24 mouse cellular contexts compared by ENCODE assay signal in the genomic region with DNA sequence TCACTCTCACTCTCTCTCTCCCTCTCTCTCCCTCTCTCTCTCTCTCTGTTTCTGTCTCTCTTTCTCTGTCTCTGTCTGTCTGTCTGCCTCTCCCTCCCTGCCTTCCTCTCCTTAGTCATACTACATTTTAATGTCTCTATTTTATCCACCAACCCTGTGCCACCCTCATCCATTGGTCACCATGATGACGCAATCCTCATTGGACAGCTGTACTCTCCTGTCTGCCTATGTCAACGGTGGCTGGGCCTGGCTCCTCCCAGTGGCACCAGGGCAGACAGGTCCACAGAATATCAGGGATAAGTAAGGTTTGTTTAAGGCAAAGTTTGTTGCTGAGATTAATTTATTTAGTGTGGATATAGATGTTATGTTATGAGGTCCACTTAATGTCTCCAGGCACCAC.
DNase-seq lines count a peak whose midpoint lies in the region; ATAC-seq and TF ChIP-seq lines count a peak whose summit lies in the region.
"Had no signal": no experiment of that assay in that cellular context is flagged by ENCODE, and none has a peak within 500 bp of the region (broad histone marks: within the 10 kb centered on the region; RNA-seq: fewer than 3 reads in every experiment).

No protein-coding gene starts in this region.

- no peak overlapping the region for H3K27ac ChIP-seq in liver, embryonic 16.5 days (ENCODE audit: low read length)
- H3K27ac ChIP-seq in stomach, postnatal 0 days (replicated peaks) = no peak overlapping the region
- H3K27ac ChIP-seq: embryonic facial prominence, embryonic 13.5 days; forebrain, embryonic 10.5 days; forebrain, embryonic 15.5 days; hindbrain, embryonic 13.5 days; limb, embryonic 13.5 days; liver, embryonic 15.5 days; stomach, embryonic 15.5 days had no signal

- no peak for TF ChIP-seq EP300 in stomach, postnatal 0 days (optimal IDR thresholded peaks at IDR 0.05)

- H3K27me3 ChIP-seq in liver, embryonic 16.5 days (ENCODE audit: control insufficient read depth, insufficient read depth, low read depth, low read length) = no peaks in the 10 kb centered on the region
- H3K27me3 ChIP-seq in C2C12 (ENCODE audit: control insufficient read depth, insufficient read depth, insufficient read length) = no peaks in the 10 kb centered on the region
- H3K27me3 ChIP-seq in stomach, postnatal 0 days (ENCODE audit: control insufficient read depth, insufficient read depth, low read length) = no peaks in the 10 kb centered on the region
- H3K27me3 ChIP-seq: embryonic facial prominence, embryonic 13.5 days; forebrain, embryonic 15.5 days; liver, embryonic 15.5 days; stomach, embryonic 15.5 days had no signal

- H3K9ac ChIP-seq in liver, embryonic 16.5 days (ENCODE audit: low read depth, low read length) = no peak overlapping the region
- no peak overlapping the region for H3K9ac ChIP-seq in stomach, postnatal 0 days (ENCODE audit: low read length)
- H3K9ac ChIP-seq: embryonic facial prominence, embryonic 13.5 days; forebrain, embryonic 15.5 days; hindbrain, embryonic 13.5 days; limb, embryonic 13.5 days; liver, embryonic 15.5 days; stomach, embryonic 15.5 days had no signal

- no peak overlapping the region for H3K4me3 ChIP-seq in liver, embryonic 16.5 days (ENCODE audit: low read depth, low read length)
- H3K4me3 ChIP-seq in C2C12 (ENCODE audit: insufficient read depth, poor library complexity, severe bottlenecking) = no peak overlapping the region
- no peak overlapping the region for H3K4me3 ChIP-seq in stomach, postnatal 0 days (ENCODE audit: low read depth, low read length)
- H3K4me3 ChIP-seq: embryonic facial prominence, embryonic 13.5 days; forebrain, embryonic 10.5 days; forebrain, embryonic 15.5 days; hindbrain, embryonic 13.5 days; limb, embryonic 13.5 days; liver, embryonic 15.5 days; stomach, embryonic 15.5 days had no signal

- no peak overlapping the region for H3ac ChIP-seq in C2C12 (ENCODE audit: control insufficient read depth, insufficient read length, low read depth)

- no peak for TF ChIP-seq CTCF in C2C12 (IDR thresholded peaks at IDR 0.05; ENCODE audit: control insufficient read depth, insufficient read depth, insufficient read length)
- TF ChIP-seq CTCF in stomach, postnatal 0 days (IDR thresholded peaks at IDR 0.05; ENCODE audit: low read depth) = no peak

- no peaks in the 10 kb centered on the region for H3K4me1 ChIP-seq in liver, embryonic 16.5 days (ENCODE audit: control insufficient read depth, low read depth, low read length)
- no peaks in the 10 kb centered on the region for H3K4me1 ChIP-seq in stomach, postnatal 0 days (replicated peaks; ENCODE audit: control insufficient read depth, insufficient read depth)
- H3K4me1 ChIP-seq: forebrain, embryonic 15.5 days; hindbrain, embryonic 13.5 days; liver, embryonic 15.5 days; stomach, embryonic 15.5 days had no signal

- H3K79me2 ChIP-seq in C2C12 (ENCODE audit: control insufficient read depth, insufficient read depth) = no peaks in the 10 kb centered on the region

- no peaks in the 10 kb centered on the region for H3K9me3 ChIP-seq in liver, embryonic 16.5 days (replicated peaks; ENCODE audit: control insufficient read depth, low read length)
- no peaks in the 10 kb centered on the region for H3K9me3 ChIP-seq in stomach, postnatal 0 days (ENCODE audit: control insufficient read depth, low read length)
- H3K9me3 ChIP-seq: embryonic facial prominence, embryonic 13.5 days; forebrain, embryonic 10.5 days; forebrain, embryonic 15.5 days; hindbrain, embryonic 13.5 days; limb, embryonic 13.5 days; liver, embryonic 15.5 days; stomach, embryonic 15.5 days had no signal

- ATAC-seq in liver, embryonic 16.5 days (ENCODE audit: low read depth) = peak; percentile 37; the same call in 1 of the 2 replicates
- peak; percentile 36; the same call in 1 of the 2 replicates for ATAC-seq in megakaryocyte, adult 5-6 weeks (ENCODE audit: poor library complexity, severe bottlenecking)
- no peak for ATAC-seq in stomach, postnatal 0 days (ENCODE audit: low FRiP score, low TSS enrichment)
- ATAC-seq: forebrain, embryonic 15.5 days; intestine, postnatal 0 days had no signal

- intact Hi-C loops in left cerebral cortex, postnatal 4 days (cut with DNase I) = no loop called here

- WGBS in liver, embryonic 16.5 days (ENCODE audit: insufficient replicate concordance) = 51% methylated on average over 2 of the region's 2 CpGs
- WGBS in stomach, postnatal 0 days = 61% methylated on average over 2 of the region's 2 CpGs

- H3K36me3 ChIP-seq in liver, embryonic 16.5 days (ENCODE audit: control insufficient read depth, insufficient read depth) = no peaks in the 10 kb centered on the region
- H3K36me3 ChIP-seq in C2C12 (ENCODE audit: control insufficient read depth, insufficient read depth) = no peaks in the 10 kb centered on the region
- H3K36me3 ChIP-seq in stomach, postnatal 0 days (ENCODE audit: control insufficient read depth, insufficient read depth, low read length) = no peaks in the 10 kb centered on the region
- H3K36me3 ChIP-seq: embryonic facial prominence, embryonic 13.5 days; forebrain, embryonic 10.5 days; forebrain, embryonic 15.5 days; hindbrain, embryonic 13.5 days; limb, embryonic 13.5 days; liver, embryonic 15.5 days; stomach, embryonic 15.5 days had no signal

- no peak for DNase-seq in liver
- DNase-seq in stomach, postnatal 0 days (ENCODE audit: low spot score) = peak; percentile 20
- DNase-seq in thymus, postnatal 4 days = no peak
- DNase-seq in left cerebral cortex, postnatal 4 days = no peak
- DNase-seq: cerebellum, adult 2 months; heart, postnatal 36 days; kidney, adult 9 months; kidney, postnatal 14 days; lung, postnatal 36 days; midbrain, embryonic 14.5 days; right cerebral cortex, postnatal 25 days; thymus, postnatal 14 days had no signal

- H3K79me3 ChIP-seq in C2C12 (ENCODE audit: low read depth) = no peaks in the 10 kb centered on the region

- H3K4me2 ChIP-seq in liver, embryonic 16.5 days (ENCODE audit: low read depth, low read length) = no peak overlapping the region
- no peak overlapping the region for H3K4me2 ChIP-seq in stomach, postnatal 0 days (replicated peaks; ENCODE audit: low read depth)
- H3K4me2 ChIP-seq: embryonic facial prominence, embryonic 13.5 days; forebrain, embryonic 15.5 days; heart, embryonic 11.5 days; hindbrain, embryonic 13.5 days; limb, embryonic 13.5 days; liver, embryonic 15.5 days; stomach, embryonic 15.5 days had no signal

TF ChIP-seq in C2C12, 6 proteins besides CTCF, POLR2A, EP300 and RAD21:
- TF ChIP-seq CEBPB (IDR thresholded peaks at IDR 0.05; ENCODE audit: low read depth) (peak; percentile 85), MAX (IDR thresholded peaks at IDR 0.05) (no peak), FOSL1 (IDR thresholded peaks at IDR 0.05; ENCODE audit: insufficient read depth, low read length, poor library complexity, severe bottlenecking) (no peak), USF1 (IDR thresholded peaks at IDR 0.05; ENCODE audit: low read depth) (no peak), MYOD1 (IDR thresholded peaks at IDR 0.05; ENCODE audit: control insufficient read depth, insufficient read length, low read depth) (peak; percentile 49), MYOG (IDR thresholded peaks at IDR 0.05; ENCODE audit: control insufficient read depth, extremely low read depth, insufficient read length) (no peak)
